Mouse (Mus musculus) ES-Bruce4 (cell line): ENCODE measurements around the gene Gm1673. TPM values are rescaled to one million over a fixed set of nuclear protein-coding genes. Genes with fewer than 3 reads are reported as not detected.

ENCODE experiments used
- H3K27ac ChIP-seq: 2 replicates; pipeline ENCODE4 v1.5.1; 2012; ENCODE audit warnings: low read length, inconsistent platforms; ENCODE audit not compliant: insufficient read depth
- H3K27me3 ChIP-seq: 2 replicates; pipeline ENCODE4 v1.6.1; 2012; ENCODE audit warnings: mild to moderate bottlenecking, low read length, inconsistent platforms; ENCODE audit not compliant: control insufficient read depth, poor library complexity, insufficient read depth, severe bottlenecking
- H3K36me3 ChIP-seq: 2 replicates; pipeline ENCODE4 v1.6.1; 2012; ENCODE audit warnings: inconsistent platforms, mild to moderate bottlenecking, low read length, moderate library complexity; ENCODE audit not compliant: control insufficient read depth, poor library complexity, insufficient read depth, severe bottlenecking
- H3K4me1 ChIP-seq: one replicate; pipeline ENCODE4 v1.8.1; 2011; ENCODE audit warnings: low read length; ENCODE audit not compliant: control insufficient read depth, insufficient read depth
- H3K4me3 ChIP-seq: 2 replicates; pipeline ENCODE4 v1.5.1; 2011; ENCODE audit warnings: low read depth, mild to moderate bottlenecking, low read length
- H3K9ac ChIP-seq: 2 replicates; pipeline ENCODE4 v1.6.1; 2012; ENCODE audit warnings: low read depth, mild to moderate bottlenecking, inconsistent platforms; ENCODE audit not compliant: poor library complexity, severe bottlenecking
- H3K9me3 ChIP-seq: replicated peaks from 2 replicates; pipeline ENCODE4 v1.6.1; 2012; ENCODE audit warnings: mild to moderate bottlenecking, low read length, inconsistent platforms; ENCODE audit not compliant: control insufficient read depth, poor library complexity, insufficient read depth, severe bottlenecking
- CTCF ChIP-seq: IDR thresholded peaks from one replicate; pipeline ENCODE4 v1.8.1; 2011; ENCODE audit warnings: low read depth, low read length
- EP300 ChIP-seq: IDR thresholded peaks from 2 replicates; pipeline ENCODE4 v1.6.1; 2011; ENCODE audit warnings: low read depth, low read length; ENCODE audit not compliant: insufficient read depth
- POLR2A ChIP-seq: IDR thresholded peaks from one replicate; pipeline ENCODE4 v1.8.1; 2011; ENCODE audit warnings: low read length; ENCODE audit not compliant: insufficient read depth
- polyA plus RNA-seq: library from polyadenylated mRNA; stranded (reverse); fragments of >200 nt; gene quantifications from 2 replicates; pipeline ENCODE4 v1.2.4, GENCODE M21; 2011; ENCODE audit warnings: low read depth; ENCODE audit not compliant: missing spikeins, insufficient read depth, insufficient read length

Gm1673 gene
- polyA plus RNA-seq: 1.9 and 3.1 TPM in 2 replicates

- Histone ChIP-seq H3K9ac (peak within 1 kb of the TSS; percentile 45), H3K4me1 (no peaks in the 10 kb centered on the region), H3K27me3 (peaks cover 3% of the 10 kb centered on the region; the same call in 1 of the 2 replicates), H3K36me3 (no peaks in the 10 kb centered on the region), H3K9me3 (no peaks in the 10 kb centered on the region; the same call in 1 of the 2 replicates), H3K4me3 (peak within 1 kb of the TSS; percentile 79), H3K27ac (no peak within 1 kb of the TSS)
- TF ChIP-seq CTCF (no peak), EP300 (no peak), POLR2A (no peak)
Observed at GRCm38 (mm10) chr5:33983309-33984121, at the start of gene Gm1673. Gm1673 (plus strand) TSS chr5:33983433.

- Histone ChIP-seq H3K27me3 (no peaks in the 10 kb centered on the region), H3K4me1 (peaks cover 2% of the 10 kb centered on the region), H3K9ac (no peak overlapping the region), H3K36me3 (peaks cover 6% of the 10 kb centered on the region; the same call in 1 of the 2 replicates), H3K4me3 (no peak overlapping the region), H3K9me3 (no peaks in the 10 kb centered on the region), H3K27ac (no peak overlapping the region)
- TF ChIP-seq EP300 (no peak), POLR2A (no peak), CTCF (no peak)
Observed at GRCm38 (mm10) chr5:33934081-33934480, 49.2 kb upstream of the Gm1673 start.

GRCm38 (mm10) chr5:33934877-33935276 is 48.4 kb upstream of the Gm1673 start:
- Histone ChIP-seq H3K36me3 (peaks cover 4% of the 10 kb centered on the region; the same call in 1 of the 2 replicates), H3K27me3 (no peaks in the 10 kb centered on the region), H3K4me1 (peaks cover 2% of the 10 kb centered on the region), H3K4me3 (no peak overlapping the region), H3K9ac (peak overlapping the region; percentile 84; the same call in 1 of the 2 replicates), H3K27ac (no peak overlapping the region), H3K9me3 (no peaks in the 10 kb centered on the region)
- TF ChIP-seq CTCF (no peak), EP300 (no peak), POLR2A (no peak)

- Histone ChIP-seq H3K9ac (peak overlapping the region; percentile 84), H3K27ac (peak overlapping the region; percentile 27), H3K9me3 (no peaks in the 10 kb centered on the region), H3K4me1 (peaks cover 2% of the 10 kb centered on the region), H3K27me3 (no peaks in the 10 kb centered on the region), H3K4me3 (peak overlapping the region; percentile 76), H3K36me3 (no peaks in the 10 kb centered on the region; the same call in 1 of the 2 replicates)
- TF ChIP-seq POLR2A: peak; percentile 10
- no peak for TF ChIP-seq CTCF
Observed at GRCm38 (mm10) chr5:33935700-33936111, 47.5 kb upstream of the Gm1673 start.

- Histone ChIP-seq H3K27ac (peak within 1 kb of the TSS; percentile 27), H3K27me3 (no peaks in the 10 kb centered on the region), H3K36me3 (no peaks in the 10 kb centered on the region; the same call in 1 of the 2 replicates), H3K9ac (peak within 1 kb of the TSS; percentile 84), H3K4me3 (peak within 1 kb of the TSS; percentile 82), H3K9me3 (no peaks in the 10 kb centered on the region), H3K4me1 (peaks cover 2% of the 10 kb centered on the region)
- TF ChIP-seq POLR2A (peak; percentile 28), EP300 (no peak)
Observed at GRCm38 (mm10) chr5:33936120-33936707, 47.0 kb upstream of the Gm1673 start, which contains the start of gene Nelfa. Nelfa (minus strand) TSS chr5:33936413.
